Mouse (Mus musculus) CH12.LX (cell line): ENCODE data around the gene Tunar.

Experiments used
- CHD1 ChIP-seq: IDR thresholded peaks from 2 replicates; pipeline ENCODE4 v1.6.1; 2012; ENCODE audit warnings: low read depth, low read length, improper control_type of control experiment, inconsistent platforms
- CTCF ChIP-seq, 2 experiments: IDR thresholded peaks in 1 of 2; conservative IDR thresholded peaks in 1 of 2; 2 replicates each; pipeline ENCODE4 v1.5.1; 2011 to 2012; ENCODE audit warnings: low read depth in 2 of 2, low read length in 2 of 2, improper control_type of control experiment in 1 of 2, inconsistent platforms in 1 of 2, mild to moderate bottlenecking in 1 of 2, moderate library complexity in 1 of 2
- E2F4 ChIP-seq: IDR thresholded peaks from 2 replicates; pipeline ENCODE4 v1.6.1; 2011; ENCODE audit warnings: low read depth, low read length, improper control_type of control experiment; ENCODE audit not compliant: insufficient replicate concordance
- EP300 ChIP-seq: IDR thresholded peaks from 2 replicates; pipeline ENCODE4 v1.6.1; 2011; ENCODE audit warnings: low read length, improper control_type of control experiment
- HCFC1 ChIP-seq: IDR thresholded peaks from 2 replicates; pipeline ENCODE4 v1.6.1; 2012; ENCODE audit warnings: low read depth, mild to moderate bottlenecking, inconsistent platforms, low read length, improper control_type of control experiment
- IRF4 ChIP-seq: IDR thresholded peaks from 2 replicates; pipeline ENCODE4 v1.6.1; 2014; ENCODE audit warnings: low read depth, mild to moderate bottlenecking, inconsistent platforms, low read length, improper control_type of control experiment
- JUND ChIP-seq: conservative IDR thresholded peaks from 2 replicates; pipeline ENCODE4 v1.6.1; 2011; ENCODE audit warnings: low read depth, low read length, improper control_type of control experiment
- NELFE ChIP-seq: IDR thresholded peaks from 2 replicates; pipeline ENCODE4 v1.6.1; 2011; ENCODE audit warnings: low read depth, low read length, improper control_type of control experiment
- TCF12 ChIP-seq: IDR thresholded peaks from 2 replicates; pipeline ENCODE4 v1.6.1; 2014; ENCODE audit warnings: low read depth, mild to moderate bottlenecking, inconsistent platforms, low read length, improper control_type of control experiment
- USF1 ChIP-seq: IDR thresholded peaks from 2 replicates; pipeline ENCODE4 v1.6.1; 2014; ENCODE audit warnings: low read depth, mild to moderate bottlenecking, inconsistent platforms, low read length, improper control_type of control experiment
- ZMIZ1 ChIP-seq: IDR thresholded peaks from 2 replicates; pipeline ENCODE4 v1.6.1; 2012; ENCODE audit warnings: low read depth, mild to moderate bottlenecking, inconsistent platforms, low read length, improper control_type of control experiment
- ZNF384 ChIP-seq: IDR thresholded peaks from 2 replicates; pipeline ENCODE4 v1.6.1; 2012; ENCODE audit warnings: low read depth, low read length, improper control_type of control experiment, inconsistent platforms

DNA sequence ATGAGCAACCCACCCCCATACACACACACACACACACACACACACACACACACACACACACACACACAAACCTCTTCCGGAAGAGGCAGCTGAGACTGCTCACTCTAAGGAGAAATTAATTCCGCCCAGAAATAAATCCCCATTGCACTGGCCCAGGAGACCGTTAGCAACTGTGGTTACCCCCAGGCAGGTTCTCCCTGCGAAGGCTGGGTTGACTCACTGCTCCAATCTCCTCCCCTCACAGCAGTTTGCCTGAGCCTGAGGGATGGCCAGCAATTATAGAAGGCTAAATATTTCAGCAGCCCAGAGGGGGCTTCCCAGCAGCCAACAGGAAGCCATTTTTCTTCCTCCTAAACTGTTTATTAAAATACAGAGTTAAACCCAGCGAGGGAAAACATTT lies 64.5 kb downstream of the Tunar start:
- no peak for TF ChIP-seq JUND
- no peak for TF ChIP-seq HCFC1
- TF ChIP-seq TCF12 = no peak
- no peak for TF ChIP-seq ZNF384
- TF ChIP-seq IRF4 = no peak
- no peak for TF ChIP-seq CTCF (conservative IDR thresholded peaks at IDR 0.05 in 1 of 2, IDR thresholded peaks at IDR 0.05 in 1 of 2; ENCODE audit: low read depth in 2 of 2, low read length in 2 of 2)
- TF ChIP-seq USF1 = no peak
- no peak for TF ChIP-seq ZMIZ1
- no peak for TF ChIP-seq E2F4
- no peak for TF ChIP-seq NELFE
- no peak for TF ChIP-seq EP300
- no peak for TF ChIP-seq CHD1
